8 mouse cellular contexts compared by ENCODE assay signal in the genomic region with DNA sequence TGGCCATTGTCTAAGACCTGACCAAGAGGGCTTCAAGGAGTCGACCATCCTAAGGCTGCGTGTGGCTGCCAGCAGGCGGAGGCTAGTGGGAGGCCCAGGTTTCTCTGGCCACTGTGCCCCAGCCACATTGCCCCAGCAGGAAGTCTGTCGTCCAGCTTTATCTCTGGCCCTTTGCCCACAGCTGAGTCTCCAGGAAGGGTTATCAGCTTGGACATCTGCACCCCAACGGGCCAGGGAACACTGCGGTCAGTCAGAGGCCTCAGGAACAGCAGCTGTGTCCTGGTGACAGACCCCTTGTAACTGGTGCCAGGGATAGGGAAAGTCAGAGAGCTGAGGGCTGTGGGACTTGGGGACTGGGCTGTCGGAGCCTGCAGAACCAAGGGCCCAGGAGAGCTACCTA.
DNase-seq lines count a peak whose midpoint lies in the region; ATAC-seq and TF ChIP-seq lines count a peak whose summit lies in the region.

No protein-coding gene starts in this region.

- TF ChIP-seq POLR2A in lung, adult 2 months (IDR thresholded peaks at IDR 0.05; ENCODE audit: borderline replicate concordance, extremely low read depth, low read depth, low read length): no peak

- TF ChIP-seq CTCF in lung, adult 2 months (IDR thresholded peaks at IDR 0.05; ENCODE audit: insufficient read depth, low read length): no peak

- H3K9me3 ChIP-seq in liver, embryonic 15.5 days (replicated peaks): no peaks in the 10 kb centered on the region
- H3K9me3 ChIP-seq in midbrain, embryonic 16.5 days (replicated peaks; ENCODE audit: control insufficient read depth, low read length, poor library complexity, severe bottlenecking): no peaks in the 10 kb centered on the region

- peak; percentile 81 to 91 for DNase-seq in lung, adult 18-20 months
- no peak for DNase-seq in lung, adult 2 months
- peak; percentile 61 for DNase-seq in c-Kit-negative CD71-positive TER-119-positive erythroid progenitor cells, embryonic 14.5 days (ENCODE audit: low read depth, low spot score)
- DNase-seq in heart, postnatal 25 days (ENCODE audit: low spot score): peak; percentile 61
- no peak for DNase-seq in cerebellum, adult 11-12 months

- H3K36me3 ChIP-seq in liver, embryonic 15.5 days (replicated peaks): no peaks in the 10 kb centered on the region
- H3K36me3 ChIP-seq in midbrain, embryonic 16.5 days (ENCODE audit: control insufficient read depth, insufficient read depth, low read length): no peaks in the 10 kb centered on the region

- ATAC-seq in liver, embryonic 15.5 days (ENCODE audit: insufficient read depth): peak; percentile 4
- no peak for ATAC-seq in inflammation-experienced regulatory T-cells, adult 6 months
- ATAC-seq in midbrain, embryonic 16.5 days: no peak

- no peak overlapping the region for H3K4me3 ChIP-seq in lung, adult 2 months (replicated peaks; ENCODE audit: extremely low read depth, low read depth, low read length)
- peak overlapping the region; percentile 61 for H3K4me3 ChIP-seq in liver, embryonic 15.5 days (replicated peaks)
- no peak overlapping the region for H3K4me3 ChIP-seq in midbrain, embryonic 16.5 days (ENCODE audit: low read depth, low read length)

- peak overlapping the region; percentile 98 for H3K27ac ChIP-seq in liver, embryonic 15.5 days (replicated peaks)
- H3K27ac ChIP-seq in midbrain, embryonic 16.5 days (ENCODE audit: low read length): no peak overlapping the region

- intact Hi-C loops in heart, postnatal 25 days (cut with DNase I): loop anchor here (5.0 kb wide), 1 partner anchor 117 kb away; no protein-coding TSS in a partner anchor

- no peaks in the 10 kb centered on the region for H3K27me3 ChIP-seq in liver, embryonic 15.5 days
- no peaks in the 10 kb centered on the region for H3K27me3 ChIP-seq in midbrain, embryonic 16.5 days (ENCODE audit: control insufficient read depth, insufficient read depth, low read depth, low read length)

- H3K4me2 ChIP-seq in liver, embryonic 15.5 days: peak overlapping the region; percentile 89
- no peak overlapping the region for H3K4me2 ChIP-seq in midbrain, embryonic 16.5 days (ENCODE audit: low read length)

- WGBS in lung, adult 2 months: 19% methylated on average over 7 of the region's 7 CpGs
- WGBS in liver, embryonic 15.5 days (ENCODE audit: insufficient replicate concordance): 6% methylated on average over 7 of the region's 7 CpGs
- WGBS in midbrain, embryonic 16.5 days: 60% methylated on average over 7 of the region's 7 CpGs

- H3K9ac ChIP-seq in liver, embryonic 15.5 days: peak overlapping the region; percentile 77
- no peak overlapping the region for H3K9ac ChIP-seq in midbrain, embryonic 16.5 days (ENCODE audit: low read depth, low read length)

- peaks cover 17% of the 10 kb centered on the region for H3K4me1 ChIP-seq in lung, adult 2 months (ENCODE audit: control insufficient read depth, insufficient read depth, low read length)
- H3K4me1 ChIP-seq in liver, embryonic 15.5 days (replicated peaks): peaks cover 98% of the 10 kb centered on the region
- H3K4me1 ChIP-seq in midbrain, embryonic 16.5 days (ENCODE audit: control insufficient read depth, insufficient read depth, low read length): peaks cover 5% of the 10 kb centered on the region; the same call in 1 of the 2 replicates

Comparison
In these comparisons a context has a peak if more than half of its experiments do, and no peak if none do; other contexts are left out.
1. DNase-seq: peak in lung, adult 18-20 months (2 of 2), c-Kit-negative CD71-positive TER-119-positive erythroid progenitor cells, embryonic 14.5 days (single experiment) and heart, postnatal 25 days (single experiment); none in lung, adult 2 months (single experiment) and cerebellum, adult 11-12 months (single experiment).